Mouse (Mus musculus): ENCODE results near the gene Atxn3.

The Atxn3 gene

DNA sequence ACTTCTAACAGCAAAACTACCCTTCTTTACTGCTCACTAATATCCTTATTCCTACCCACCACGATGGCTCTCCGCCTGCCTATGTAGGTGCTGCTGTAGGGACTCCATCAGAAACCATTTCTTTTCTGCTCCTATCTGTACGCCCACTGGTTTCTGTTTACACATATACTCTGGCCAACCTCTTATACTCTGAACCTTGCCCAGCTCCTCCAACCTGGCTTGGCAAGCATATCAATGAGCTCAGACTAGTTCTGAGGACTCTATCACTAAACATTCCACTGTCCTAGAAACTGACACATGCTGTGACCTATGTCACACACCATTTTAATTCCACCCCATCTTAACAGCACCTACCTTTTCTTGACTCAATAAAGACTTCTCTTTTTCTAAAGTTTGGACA lies 68.7 kb downstream of the Atxn3 start:
- DNase-seq (ENCODE audit: low spot score in 2 of 2), result no peak

DNA sequence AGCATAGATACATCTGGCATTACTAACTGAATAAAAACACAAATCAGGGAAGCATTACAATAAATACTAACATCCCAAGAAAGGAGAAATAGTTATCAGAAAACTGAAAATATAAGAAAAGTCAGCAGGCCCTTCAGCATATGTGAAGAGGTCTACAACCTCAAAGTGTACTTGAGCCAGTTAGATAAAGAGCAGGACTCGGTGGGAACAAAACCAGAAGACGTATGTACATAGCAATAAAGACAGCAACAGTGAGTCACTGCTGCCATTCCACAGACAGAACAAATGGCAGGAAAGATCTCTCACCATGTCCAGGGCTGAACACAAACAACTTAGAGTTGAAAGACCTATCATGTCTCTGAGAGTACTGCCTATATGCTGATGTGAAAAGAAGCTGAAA lies 69.7 kb downstream of the Atxn3 start:
- DNase-seq (ENCODE audit: low spot score in 2 of 2), result no peak

DNA sequence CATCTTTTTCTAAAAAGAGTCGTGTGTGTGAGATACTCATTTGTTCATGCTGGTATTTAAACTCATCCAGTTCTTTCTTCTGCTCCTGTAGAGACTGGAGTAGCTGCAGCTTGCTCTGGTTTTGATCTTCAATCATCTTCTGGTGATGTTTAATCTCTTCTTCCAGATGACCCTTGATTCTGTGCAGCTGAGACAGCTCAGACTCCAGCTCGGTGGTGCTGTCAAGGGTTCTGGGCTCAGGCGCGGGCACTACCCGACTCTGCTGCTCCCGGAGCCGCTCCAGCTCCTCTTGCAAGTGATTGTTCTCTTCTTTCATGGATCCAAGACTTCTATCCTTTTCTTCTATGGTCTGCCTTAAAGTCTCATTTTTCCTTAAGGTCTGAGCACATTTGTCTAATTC lies 73.1 kb downstream of the Atxn3 start:
- no peak for DNase-seq (ENCODE audit: low spot score in 2 of 2)

DNA sequence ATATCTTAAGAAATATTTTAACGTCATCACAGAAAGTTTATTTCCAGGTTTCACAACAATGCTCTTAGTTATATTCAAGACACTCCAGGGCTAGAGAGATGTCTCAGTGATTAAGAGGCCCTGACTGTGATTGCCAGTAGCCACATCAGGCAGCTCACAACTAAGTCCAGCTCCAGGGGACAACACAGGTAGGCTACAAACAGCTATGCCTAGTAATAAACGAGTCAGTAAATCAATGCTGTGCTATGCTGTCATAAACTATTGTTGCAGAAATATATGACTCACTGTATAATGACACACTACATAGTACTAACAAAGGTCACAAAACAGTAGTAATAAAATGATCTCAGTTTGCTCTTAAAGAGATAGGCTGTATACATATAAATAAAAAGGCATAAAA lies 81.7 kb downstream of the Atxn3 start:
- DNase-seq (ENCODE audit: low spot score in 2 of 2), result no peak

DNA sequence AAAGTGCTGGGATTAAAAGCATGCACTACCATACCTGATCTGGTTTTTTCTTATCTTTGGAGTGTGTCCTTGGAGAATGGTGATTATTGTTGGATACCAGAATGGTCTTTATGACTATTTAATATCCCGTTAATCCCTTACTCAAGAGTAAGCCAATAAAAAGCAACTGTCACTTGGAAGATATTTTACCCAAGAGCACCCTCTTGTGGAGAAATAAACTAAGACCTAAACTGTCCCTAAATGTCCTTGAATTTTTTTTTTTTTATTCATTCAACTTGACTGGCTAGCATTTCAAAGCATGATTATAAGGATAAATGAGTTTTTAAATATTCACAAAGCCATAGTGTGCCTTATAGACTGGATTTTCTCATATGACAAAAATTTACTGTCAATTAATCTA lies 82.9 kb downstream of the Atxn3 start:
- DNase-seq (ENCODE audit: low spot score in 2 of 2), result no peak
